Mouse (Mus musculus): ENCODE data around the gene Acsl1. TPM values are rescaled to one million over a fixed set of nuclear protein-coding genes. Genes with fewer than 3 reads are reported as not detected.
"Not testable (repeated sequence)": the region's sequence is repeated elsewhere in the genome, so short reads cannot be mapped to it uniquely, and the experiment has no call there.

Gene Acsl1
- polyA plus RNA-seq, 1 experiment from 2014 or later: 7.3 TPM

- H3K9me3 ChIP-seq: no peaks in the 10 kb centered on the region
- 4% methylated on average over 10 of the region's 10 CpGs for WGBS
- no peaks in the 10 kb centered on the region for H3K27me3 ChIP-seq (ENCODE audit: insufficient read depth, poor library complexity, severe bottlenecking)
- H3K36me3 ChIP-seq: peaks cover 23% of the 10 kb centered on the region
- H3K27ac ChIP-seq: peak overlapping the region; percentile 84; the same call in 1 of the 2 replicates
- peaks cover 18% of the 10 kb centered on the region for H3K4me1 ChIP-seq (replicated peaks)
- DNase-seq (ENCODE audit: low spot score): no peak
- peak overlapping the region; percentile 68 for H3K4me3 ChIP-seq
These were observed 81.6 kb downstream of the Acsl1 start for GRCm38 (mm10) chr8:46552441-46552765.

GRCm38 (mm10) chr8:46559428-46559827 lies 88.6 kb downstream of the Acsl1 start:
- DNase-seq (ENCODE audit: low spot score): no peak
- 76% methylated on average over 6 of the region's 6 CpGs for WGBS

GRCm38 (mm10) chr8:46562333-46562732 lies 91.5 kb downstream of the Acsl1 start:
- H3K36me3 ChIP-seq: peaks cover 78% of the 10 kb centered on the region
- WGBS: 90% methylated on average over 16 of the region's 16 CpGs

More at GRCm38 (mm10) chr8:46559428-46559827, 88.6 kb downstream of the Acsl1 start:
- Histone ChIP-seq H3K36me3 (peaks cover 82% of the 10 kb centered on the region), H3K9me3 (no peaks in the 10 kb centered on the region), H3K4me3 (no peak overlapping the region), H3K27ac (no peak overlapping the region), H3K4me1 (replicated peaks) (no peaks in the 10 kb centered on the region), H3K27me3 (ENCODE audit: insufficient read depth, poor library complexity, severe bottlenecking) (no peaks in the 10 kb centered on the region)

GRCm38 (mm10) chr8:46566914-46567529 lies 96.2 kb downstream of the Acsl1 start:
- peaks cover 51% of the 10 kb centered on the region for H3K36me3 ChIP-seq
- WGBS: 81% methylated on average over 7 of the region's 7 CpGs
- DNase-seq (ENCODE audit: low spot score): no peak
- H3K9me3 ChIP-seq: no peaks in the 10 kb centered on the region
- no peaks in the 10 kb centered on the region; the same call in 1 of the 2 replicates for H3K4me1 ChIP-seq (replicated peaks)
- H3K27ac ChIP-seq: no peak overlapping the region
- H3K27me3 ChIP-seq (ENCODE audit: insufficient read depth, poor library complexity, severe bottlenecking): no peaks in the 10 kb centered on the region
- H3K4me3 ChIP-seq: no peak overlapping the region

More at GRCm38 (mm10) chr8:46562333-46562732, 91.5 kb downstream of the Acsl1 start:
- H3K9me3 ChIP-seq: no peaks in the 10 kb centered on the region
- no peak for DNase-seq (ENCODE audit: low spot score)
- H3K27me3 ChIP-seq (ENCODE audit: insufficient read depth, poor library complexity, severe bottlenecking): no peaks in the 10 kb centered on the region
- H3K27ac ChIP-seq: no peak overlapping the region
- H3K4me3 ChIP-seq: no peak overlapping the region
- no peaks in the 10 kb centered on the region; the same call in 1 of the 2 replicates for H3K4me1 ChIP-seq (replicated peaks)

GRCm38 (mm10) chr8:46567946-46568345 lies 97.1 kb downstream of the Acsl1 start:
- DNase-seq (ENCODE audit: low spot score): no peak
- H3K4me1 ChIP-seq (replicated peaks): no peaks in the 10 kb centered on the region; the same call in 1 of the 2 replicates
- no peaks in the 10 kb centered on the region for H3K9me3 ChIP-seq
- H3K4me3 ChIP-seq: no peak overlapping the region
- WGBS: 91% methylated on average over 8 of the region's 8 CpGs
- H3K27ac ChIP-seq: no peak overlapping the region
- H3K27me3 ChIP-seq (ENCODE audit: insufficient read depth, poor library complexity, severe bottlenecking): no peaks in the 10 kb centered on the region
- peaks cover 50% of the 10 kb centered on the region for H3K36me3 ChIP-seq

GRCm38 (mm10) chr8:46568942-46569341 lies 98.1 kb downstream of the Acsl1 start:
- Histone ChIP-seq H3K27ac (no peak overlapping the region), H3K9me3 (no peaks in the 10 kb centered on the region), H3K27me3 (ENCODE audit: insufficient read depth, poor library complexity, severe bottlenecking) (no peaks in the 10 kb centered on the region), H3K4me1 (replicated peaks) (peaks cover 3% of the 10 kb centered on the region; the same call in 1 of the 2 replicates), H3K4me3 (no peak overlapping the region), H3K36me3 (peaks cover 50% of the 10 kb centered on the region)
- 89% methylated on average over 2 of the region's 2 CpGs for WGBS
- DNase-seq (ENCODE audit: low spot score): no peak

GRCm38 (mm10) chr8:46569659-46570441 lies 99.0 kb downstream of the Acsl1 start:
- H3K27me3 ChIP-seq (ENCODE audit: insufficient read depth, poor library complexity, severe bottlenecking): no peaks in the 10 kb centered on the region
- no peaks in the 10 kb centered on the region for H3K9me3 ChIP-seq
- no peak for DNase-seq (ENCODE audit: low spot score)
- H3K36me3 ChIP-seq: peaks cover 58% of the 10 kb centered on the region
- WGBS: 93% methylated on average over 19 of the region's 19 CpGs
- no peak overlapping the region for H3K27ac ChIP-seq
- H3K4me1 ChIP-seq (replicated peaks): peaks cover 3% of the 10 kb centered on the region; the same call in 1 of the 2 replicates
- no peak overlapping the region for H3K4me3 ChIP-seq

- Histone ChIP-seq H3K9me3 (no peaks in the 10 kb centered on the region), H3K4me3 (no peak overlapping the region), H3K27ac (no peak overlapping the region), H3K27me3 (ENCODE audit: insufficient read depth, poor library complexity, severe bottlenecking) (no peaks in the 10 kb centered on the region), H3K4me1 (replicated peaks) (peaks cover 3% of the 10 kb centered on the region; the same call in 1 of the 2 replicates), H3K36me3 (peaks cover 58% of the 10 kb centered on the region)
- no peak for DNase-seq (ENCODE audit: low spot score)
- WGBS: 93% methylated on average over 10 of the region's 14 CpGs
These were observed 99.8 kb downstream of the Acsl1 start for GRCm38 (mm10) chr8:46570673-46571072.

GRCm38 (mm10) chr8:46573446-46573845 lies 102.6 kb downstream of the Acsl1 start:
- H3K36me3 ChIP-seq: peaks cover 75% of the 10 kb centered on the region
- 0 out of 2 replicates have a peak, but pooled peaks cover 3% of the 10 kb centered on the region for H3K4me1 ChIP-seq (replicated peaks)
- no peaks in the 10 kb centered on the region for H3K27me3 ChIP-seq (ENCODE audit: insufficient read depth, poor library complexity, severe bottlenecking)
- H3K27ac ChIP-seq: no peak overlapping the region
- WGBS: 88% methylated on average over 2 of the region's 2 CpGs
- no peak for DNase-seq (ENCODE audit: low spot score)
- H3K4me3 ChIP-seq: no peak overlapping the region
- no peaks in the 10 kb centered on the region for H3K9me3 ChIP-seq

- H3K27ac ChIP-seq: no peak overlapping the region
- H3K4me1 ChIP-seq (replicated peaks): 0 out of 2 replicates have a peak, but pooled peaks cover 3% of the 10 kb centered on the region
- WGBS: 92% methylated on average over 2 of the region's 2 CpGs
- no peak overlapping the region for H3K4me3 ChIP-seq
- H3K36me3 ChIP-seq: peaks cover 80% of the 10 kb centered on the region
- H3K27me3 ChIP-seq (ENCODE audit: insufficient read depth, poor library complexity, severe bottlenecking): no peaks in the 10 kb centered on the region
- DNase-seq (ENCODE audit: low spot score): no peak
- no peaks in the 10 kb centered on the region for H3K9me3 ChIP-seq
These were observed 103.1 kb downstream of the Acsl1 start for GRCm38 (mm10) chr8:46573964-46574363.

GRCm38 (mm10) chr8:46578794-46579193 lies 108.0 kb downstream of the Acsl1 start:
- WGBS: 95% methylated on average over 9 of the region's 9 CpGs

GRCm38 (mm10) chr8:46584328-46584727 lies 113.5 kb downstream of the Acsl1 start:
- not testable (repeated sequence) for H3K4me1 ChIP-seq (replicated peaks); H3K9me3 ChIP-seq; H3K4me3 ChIP-seq; H3K27me3 ChIP-seq (ENCODE audit: insufficient read depth, poor library complexity, severe bottlenecking); DNase-seq (ENCODE audit: low spot score); H3K27ac ChIP-seq
- 42% methylated on average over 4 of the region's 4 CpGs for WGBS
- peaks cover 42% of the 10 kb centered on the region for H3K36me3 ChIP-seq

More at GRCm38 (mm10) chr8:46578794-46579193, 108.0 kb downstream of the Acsl1 start:
- Histone ChIP-seq H3K36me3 (peaks cover 88% of the 10 kb centered on the region), H3K4me1 (replicated peaks) (no peaks in the 10 kb centered on the region), H3K27ac (no peak overlapping the region), H3K4me3 (no peak overlapping the region), H3K9me3 (no peaks in the 10 kb centered on the region), H3K27me3 (ENCODE audit: insufficient read depth, poor library complexity, severe bottlenecking) (no peaks in the 10 kb centered on the region)
- no peak for DNase-seq (ENCODE audit: low spot score)

- H3K27me3 ChIP-seq (ENCODE audit: insufficient read depth, poor library complexity, severe bottlenecking): no peaks in the 10 kb centered on the region
- 94% methylated on average over 3 of the region's 3 CpGs for WGBS
- H3K9me3 ChIP-seq: no peaks in the 10 kb centered on the region
- H3K4me1 ChIP-seq (replicated peaks): no peaks in the 10 kb centered on the region
- no peak overlapping the region for H3K4me3 ChIP-seq
- H3K36me3 ChIP-seq: peaks cover 32% of the 10 kb centered on the region
- H3K27ac ChIP-seq: no peak overlapping the region
- DNase-seq (ENCODE audit: low spot score): no peak
These were observed 114.7 kb downstream of the Acsl1 start for GRCm38 (mm10) chr8:46585576-46585975.

All from hindbrain, embryonic 10.5 days (tissue).